Mouse (Mus musculus) hindbrain, embryonic 14.5 days (tissue): ENCODE measurements around the gene Itpkc. TPM values are rescaled to one million over a fixed set of nuclear protein-coding genes. Genes with fewer than 3 reads are reported as not detected.
"Not testable (repeated sequence)": the region's sequence is repeated elsewhere in the genome, so short reads cannot be mapped to it uniquely, and the experiment has no call there.

ENCODE experiments used
- ATAC-seq: fragments of 200-750 bp; cut with Nextera tagmentation; 2 replicates; pipeline ENCODE4 v1.8.0; 2017; ENCODE audit warnings: moderate number of reproducible peaks, mild to moderate bottlenecking, moderate TSS enrichment, moderate library complexity; ENCODE audit not compliant: low FRiP score
- DNase-seq: peaks from one replicate; pipeline ENCODE4 v3.0.0-alpha.2; 2015; ENCODE audit warnings: low spot score
- H3K27ac ChIP-seq: fragments of 300-500 bp; sonication (generic); 2 replicates; pipeline ENCODE4 v1.5.1; 2014; ENCODE audit warnings: mild to moderate bottlenecking, moderate library complexity
- H3K27me3 ChIP-seq: fragments of 300-500 bp; sonication (generic); 2 replicates; pipeline ENCODE4 v1.6.1; 2014; ENCODE audit warnings: mild to moderate bottlenecking, low read length, mixed read lengths; ENCODE audit not compliant: control insufficient read depth, insufficient read depth
- H3K36me3 ChIP-seq: fragments of 300-500 bp; sonication (generic); replicated peaks from 2 replicates; pipeline ENCODE4 v1.6.1; 2014; ENCODE audit not compliant: control insufficient read depth, insufficient read depth
- H3K4me1 ChIP-seq: fragments of 300-500 bp; sonication (generic); replicated peaks from 2 replicates; pipeline ENCODE4 v1.6.1; 2014; ENCODE audit warnings: antibody characterized with exemption, low read length, mixed read lengths; ENCODE audit not compliant: control insufficient read depth, insufficient read depth
- H3K4me2 ChIP-seq: fragments of 300-500 bp; sonication (generic); replicated peaks from 2 replicates; pipeline ENCODE4 v1.6.1; 2014; ENCODE audit warnings: mild to moderate bottlenecking, moderate library complexity
- H3K4me3 ChIP-seq: fragments of 300-500 bp; sonication (generic); replicated peaks from 2 replicates; pipeline ENCODE4 v1.5.1; 2014; ENCODE audit warnings: mild to moderate bottlenecking, low read length
- H3K9ac ChIP-seq: fragments of 300-500 bp; sonication (generic); 2 replicates; pipeline ENCODE4 v1.6.1; 2014
- H3K9me3 ChIP-seq: fragments of 300-500 bp; sonication (generic); 2 replicates; pipeline ENCODE4 v1.6.1; 2016; ENCODE audit warnings: low read length; ENCODE audit not compliant: control insufficient read depth
- WGBS: fragments of 180-500 bp; shearing (Covaris S2); extraction: QIAGEN DNeasy Blood & Tissue Kit; methylation state at CpG from one replicate; pipeline ENCODE4 v1.1.7; 2014; 5-methylcytosine and 5-hydroxymethylcytosine counted together
- polyA plus RNA-seq: library from polyadenylated mRNA; unstranded; fragments of >200 nt; fragmentation: Nextera tagmentation; extraction: Ambion mirVana; gene quantifications from 2 replicates; pipeline ENCODE4 v1.2.1, GENCODE M21; 2014

The Itpkc gene
- polyA plus RNA-seq, 1 experiment from 2014 or later, result 6.5 TPM

DNA sequence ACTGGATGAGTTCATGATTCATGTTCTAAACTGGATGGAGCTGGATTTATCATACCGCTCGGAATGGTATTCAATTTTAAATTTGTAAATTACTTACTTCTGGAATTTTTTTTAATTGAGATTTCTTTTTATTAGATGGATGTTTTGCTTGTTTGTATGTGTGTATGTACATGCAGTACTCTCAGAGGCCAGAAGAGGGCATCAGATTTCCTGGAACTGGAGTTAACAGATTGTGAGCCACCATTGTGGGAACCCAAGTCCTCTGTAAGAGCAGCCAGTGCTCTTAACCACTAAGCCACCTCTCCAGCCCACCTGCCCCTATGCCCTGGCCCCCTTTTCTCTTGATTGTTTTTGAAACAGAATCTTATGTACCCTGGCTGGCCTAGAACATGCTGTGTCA lies 20.7 kb upstream of the Itpkc start:
- Histone ChIP-seq H3K36me3 (peaks cover 50% of the 10 kb centered on the region), H3K27ac (no peak overlapping the region), H3K9me3 (no peaks in the 10 kb centered on the region), H3K4me3 (no peak overlapping the region), H3K4me1 (no peaks in the 10 kb centered on the region), H3K4me2 (no peak overlapping the region), H3K27me3 (no peaks in the 10 kb centered on the region), H3K9ac (no peak overlapping the region)
- DNase-seq, result no peak
- WGBS, result 92% methylated on average over 2 of the region's 2 CpGs
- ATAC-seq, result no peak

DNA sequence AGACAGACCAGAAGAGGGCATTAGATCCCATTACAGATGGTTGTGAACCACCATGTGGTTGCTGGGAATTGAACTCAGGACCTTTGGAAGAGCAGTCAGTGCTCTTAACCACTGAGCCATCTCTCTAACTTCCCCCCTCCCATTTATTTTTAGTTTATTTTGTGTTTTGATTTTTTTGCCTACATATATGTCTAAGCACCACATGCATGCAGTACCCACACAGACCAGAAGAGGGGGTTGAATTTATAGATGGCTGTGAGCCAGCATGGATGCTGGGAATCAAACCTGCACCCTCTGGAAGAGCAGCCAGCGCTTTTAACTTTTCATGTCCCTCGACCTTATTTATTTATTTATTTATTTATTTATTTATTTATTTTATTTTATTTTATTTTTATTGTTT lies 15.6 kb upstream of the Itpkc start:
- not testable (repeated sequence) for H3K27me3 ChIP-seq, H3K4me2 ChIP-seq, DNase-seq, H3K27ac ChIP-seq, ATAC-seq, H3K9me3 ChIP-seq, H3K4me1 ChIP-seq, H3K9ac ChIP-seq, H3K4me3 ChIP-seq
- peaks cover 66% of the 10 kb centered on the region for H3K36me3 ChIP-seq
- 83% methylated on average over 2 of the region's 2 CpGs for WGBS

DNA sequence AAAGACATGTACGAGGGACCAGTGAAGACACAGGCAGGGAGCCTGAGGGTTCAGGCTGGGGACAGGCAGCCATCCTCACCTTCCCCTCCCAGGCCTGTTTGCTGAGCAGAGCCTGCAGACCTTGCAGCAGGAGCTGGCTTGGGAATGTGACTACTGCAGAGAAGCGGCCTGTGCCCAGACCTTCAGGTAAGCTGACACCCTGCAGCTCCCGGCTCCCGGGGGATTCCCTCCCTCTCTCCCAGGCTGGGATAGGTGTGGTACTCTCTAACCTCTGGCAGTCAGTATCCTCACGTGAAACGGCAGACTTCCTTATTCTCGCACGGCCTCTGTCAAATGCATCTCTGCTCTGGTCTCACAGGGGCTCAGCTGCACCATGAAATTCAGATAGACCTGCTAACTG lies 14.8 kb upstream of the Itpkc start:
- Histone ChIP-seq H3K36me3 (peaks cover 66% of the 10 kb centered on the region), H3K27me3 (no peaks in the 10 kb centered on the region), H3K4me2 (no peak overlapping the region), H3K4me3 (no peak overlapping the region), H3K9me3 (no peaks in the 10 kb centered on the region), H3K27ac (no peak overlapping the region), H3K4me1 (no peaks in the 10 kb centered on the region), H3K9ac (no peak overlapping the region)
- WGBS, result 72% methylated on average over 8 of the region's 8 CpGs
- DNase-seq (no peak), ATAC-seq (no peak)

DNA sequence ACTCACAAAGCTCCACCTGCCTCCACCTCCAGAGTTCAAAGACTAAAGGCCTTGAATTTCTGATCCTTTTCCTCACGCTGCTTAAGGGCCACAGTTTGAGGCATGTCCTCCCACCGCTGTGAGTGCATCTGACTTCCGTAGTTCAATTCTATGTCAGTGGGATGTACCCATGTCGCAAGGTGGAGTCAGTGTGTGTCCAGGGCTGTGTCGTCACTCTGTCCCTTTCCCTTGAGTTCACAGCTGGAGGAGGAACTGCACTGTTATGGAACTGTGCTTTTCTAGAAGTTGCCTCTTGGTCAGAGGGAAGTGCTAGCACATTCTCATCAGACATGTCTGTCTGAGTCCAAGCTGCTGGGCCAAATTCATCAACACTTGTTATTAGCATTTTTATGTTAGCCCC lies 10.1 kb upstream of the Itpkc start:
- H3K27ac ChIP-seq, result no peak overlapping the region
- no peak overlapping the region for H3K4me2 ChIP-seq
- 95% methylated on average over 5 of the region's 5 CpGs for WGBS
- H3K9me3 ChIP-seq, result no peaks in the 10 kb centered on the region
- no peaks in the 10 kb centered on the region for H3K27me3 ChIP-seq
- no peak overlapping the region for H3K9ac ChIP-seq
- DNase-seq (no peak), ATAC-seq (no peak)
- peaks cover 53% of the 10 kb centered on the region for H3K36me3 ChIP-seq
- H3K4me1 ChIP-seq, result peaks cover 9% of the 10 kb centered on the region
- no peak overlapping the region for H3K4me3 ChIP-seq

DNA sequence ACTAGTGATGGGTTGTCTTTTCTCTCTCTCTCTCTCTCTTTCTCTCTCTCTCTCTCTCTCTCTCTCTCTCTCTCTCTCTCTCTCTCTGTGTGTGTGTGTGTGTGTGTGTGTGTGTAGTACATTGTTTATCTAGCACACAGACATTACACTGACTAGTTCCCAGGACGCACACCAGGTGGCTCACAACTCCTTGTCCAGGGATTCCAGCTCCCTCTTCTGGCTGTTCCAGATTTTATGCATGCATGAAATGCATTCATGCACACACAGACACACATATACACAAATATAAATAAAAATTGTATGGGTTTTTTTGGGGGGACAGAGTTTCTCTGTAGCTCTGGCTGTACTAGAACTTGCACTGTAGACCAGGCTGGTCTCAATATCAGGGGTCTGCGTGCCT lies 9.1 kb upstream of the Itpkc start:
- Histone ChIP-seq H3K4me3 (no peak overlapping the region), H3K9me3 (no peaks in the 10 kb centered on the region), H3K36me3 (peaks cover 42% of the 10 kb centered on the region), H3K9ac (no peak overlapping the region), H3K4me2 (no peak overlapping the region), H3K27ac (no peak overlapping the region), H3K27me3 (no peaks in the 10 kb centered on the region), H3K4me1 (peaks cover 12% of the 10 kb centered on the region)
- WGBS, result 91% methylated on average over 2 of the region's 2 CpGs
- DNase-seq, result no peak
- no peak for ATAC-seq

DNA sequence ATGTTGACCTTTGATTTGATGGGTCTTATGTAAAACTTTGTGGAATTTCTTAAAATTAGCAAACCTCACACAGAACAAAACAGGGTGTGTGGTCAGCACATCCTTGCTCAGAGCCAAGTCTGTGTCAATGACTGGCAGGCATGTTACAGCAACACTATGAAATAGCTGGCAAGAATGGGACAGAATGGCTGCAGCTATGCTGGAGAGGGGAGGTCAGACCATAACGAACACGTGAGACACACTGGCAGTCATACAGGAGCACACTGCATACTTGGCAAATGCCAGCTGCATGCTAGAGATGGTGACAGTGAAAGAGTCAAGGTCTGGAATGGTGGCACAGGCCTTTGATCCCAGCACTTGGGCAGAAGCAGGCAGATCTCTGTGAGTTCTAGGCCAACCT lies 7.3 kb upstream of the Itpkc start:
- Histone ChIP-seq H3K36me3 (peaks cover 24% of the 10 kb centered on the region), H3K27ac (no peak overlapping the region), H3K4me1 (peaks cover 12% of the 10 kb centered on the region), H3K4me2 (no peak overlapping the region), H3K9ac (no peak overlapping the region), H3K9me3 (no peaks in the 10 kb centered on the region), H3K27me3 (no peaks in the 10 kb centered on the region), H3K4me3 (no peak overlapping the region)
- WGBS, result 89% methylated on average over 2 of the region's 2 CpGs
- DNase-seq (no peak), ATAC-seq (no peak)

DNA sequence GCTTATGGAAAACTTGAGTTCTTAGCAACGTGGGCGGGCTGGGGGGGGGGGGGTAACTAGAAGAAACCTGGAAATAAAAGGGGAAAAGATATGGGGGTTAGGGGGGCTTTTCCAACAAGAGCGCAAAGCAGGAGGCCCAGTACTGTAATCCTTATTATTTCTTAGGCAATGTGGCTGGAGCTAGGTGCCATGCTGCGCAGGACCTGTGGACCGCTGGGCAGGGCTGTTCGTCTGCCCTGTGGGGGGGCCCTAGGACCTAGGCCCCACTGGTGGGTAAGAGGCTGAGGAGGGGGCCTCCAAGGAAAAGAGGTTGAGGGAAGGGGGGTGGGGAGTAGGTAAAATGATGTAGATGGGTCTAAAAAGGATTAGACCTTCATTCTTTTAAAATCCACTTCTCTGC lies 4.8 kb upstream of the Itpkc start:
- WGBS, result 3% methylated on average over 6 of the region's 6 CpGs
- ATAC-seq (peak; percentile 10; the same call in 1 of the 2 replicates), DNase-seq (no peak)
- Histone ChIP-seq H3K9me3 (no peaks in the 10 kb centered on the region), H3K9ac (peak overlapping the region; percentile 61), H3K27ac (peak overlapping the region; percentile 89), H3K27me3 (no peaks in the 10 kb centered on the region), H3K36me3 (peaks cover 11% of the 10 kb centered on the region; the same call in 1 of the 2 replicates), H3K4me1 (peaks cover 17% of the 10 kb centered on the region), H3K4me2 (peak overlapping the region; percentile 79), H3K4me3 (peak overlapping the region; percentile 54)

DNA sequence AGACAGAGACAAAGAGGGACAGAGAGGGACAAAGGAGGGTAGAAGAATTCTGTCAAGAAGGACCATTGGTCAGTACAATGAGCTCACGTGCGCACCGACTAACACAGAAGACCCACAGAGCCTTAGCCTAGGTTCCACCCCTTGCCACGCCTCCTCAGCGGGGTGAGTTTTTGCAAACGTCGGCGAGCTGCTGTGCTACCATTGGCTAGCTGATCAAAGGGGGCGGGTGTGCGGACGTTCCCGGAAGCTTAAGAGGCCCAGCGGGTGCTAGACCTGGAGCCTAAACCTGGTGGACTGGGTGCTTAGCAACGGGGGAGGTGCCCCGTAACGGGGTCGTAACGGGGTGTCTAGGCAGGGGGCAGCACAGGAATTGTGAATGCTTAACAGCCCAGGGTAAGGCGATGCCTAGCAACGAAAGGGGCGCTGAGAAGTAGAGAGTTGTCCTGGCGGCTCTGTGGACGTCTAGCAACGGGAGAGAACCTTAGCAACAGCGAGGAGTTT lies 4.4 kb upstream of the Itpkc start, which contains the start of gene Coq8b:
Gene Coq8b, plus strand, starts transcription at position 243 of the 501 bp plus-strand sequence.
- under 1% methylated on average over 25 of the region's 25 CpGs for WGBS
- Histone ChIP-seq H3K9me3 (no peaks in the 10 kb centered on the region), H3K27ac (peak within 1 kb of the TSS; percentile 89), H3K9ac (peak within 1 kb of the TSS; percentile 61), H3K4me1 (peaks cover 17% of the 10 kb centered on the region), H3K4me2 (peak within 1 kb of the TSS; percentile 79), H3K36me3 (peaks cover 9% of the 10 kb centered on the region; the same call in 1 of the 2 replicates), H3K4me3 (peak within 1 kb of the TSS; percentile 54), H3K27me3 (no peaks in the 10 kb centered on the region)
- peak; percentile 91 for DNase-seq
- peak; percentile 92 for ATAC-seq

DNA sequence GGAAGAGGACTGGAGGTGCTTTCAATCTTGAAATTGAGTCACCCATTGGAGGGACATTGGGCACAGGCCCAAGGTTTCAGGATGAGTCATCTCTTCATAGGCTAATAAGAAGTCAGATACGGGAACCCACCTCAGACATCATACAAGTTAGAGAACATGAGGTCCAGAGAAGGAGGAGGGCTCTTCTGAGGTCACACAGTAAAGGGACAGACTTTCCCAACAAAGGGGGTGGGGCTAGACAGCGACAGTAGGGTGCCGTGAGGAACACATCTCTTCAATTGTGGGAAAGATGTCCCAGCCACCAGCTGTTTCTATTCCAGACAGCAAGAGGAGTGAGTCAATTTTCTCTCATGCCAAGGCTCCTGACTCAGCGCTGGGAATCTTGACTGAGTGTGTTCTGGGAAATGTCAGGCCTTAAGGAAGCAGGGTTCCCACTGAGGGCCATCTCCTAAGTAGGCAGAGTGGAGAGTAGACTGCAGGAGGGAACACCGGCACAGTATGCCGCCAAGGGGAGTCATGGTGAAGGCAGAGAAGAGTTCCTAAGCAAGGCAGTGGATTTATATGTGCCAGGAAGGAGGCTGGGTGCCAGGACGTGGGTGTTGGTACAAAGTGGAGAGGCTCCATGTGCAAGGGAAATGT lies 3.4 kb upstream of the Itpkc start:
- Histone ChIP-seq H3K9ac (no peak overlapping the region), H3K36me3 (no peaks in the 10 kb centered on the region), H3K4me2 (no peak overlapping the region), H3K27me3 (no peaks in the 10 kb centered on the region), H3K4me3 (no peak overlapping the region), H3K27ac (no peak overlapping the region), H3K4me1 (peaks cover 24% of the 10 kb centered on the region), H3K9me3 (no peaks in the 10 kb centered on the region)
- DNase-seq (no peak), ATAC-seq (no peak)
- WGBS, result 73% methylated on average over 7 of the region's 7 CpGs
